Mouse (Mus musculus) ES-E14 (cell line): ENCODE measurements around the gene Zbtb20.

Source experiments
- CHD2 ChIP-seq: IDR thresholded peaks from 2 replicates; pipeline ENCODE4 v1.6.1; 2014; ENCODE audit warnings: mild to moderate bottlenecking, low read depth, low read length, inconsistent platforms
- HCFC1 ChIP-seq: IDR thresholded peaks from 2 replicates; pipeline ENCODE4 v1.6.1; 2012; ENCODE audit warnings: low read length, inconsistent platforms, borderline replicate concordance; ENCODE audit not compliant: insufficient read depth
- MAFK ChIP-seq: IDR thresholded peaks from 2 replicates; pipeline ENCODE4 v1.6.1; 2014; ENCODE audit warnings: mild to moderate bottlenecking, low read depth, low read length, inconsistent platforms; ENCODE audit not compliant: insufficient read depth
- ZC3H11A ChIP-seq: IDR thresholded peaks from 2 replicates; pipeline ENCODE4 v1.6.1; 2012; ENCODE audit warnings: low read depth, mild to moderate bottlenecking, inconsistent platforms, low read length, borderline replicate concordance
- ZNF384 ChIP-seq: IDR thresholded peaks from 2 replicates; pipeline ENCODE4 v1.6.1; 2012; ENCODE audit warnings: low read depth, low read length, inconsistent platforms

DNA sequence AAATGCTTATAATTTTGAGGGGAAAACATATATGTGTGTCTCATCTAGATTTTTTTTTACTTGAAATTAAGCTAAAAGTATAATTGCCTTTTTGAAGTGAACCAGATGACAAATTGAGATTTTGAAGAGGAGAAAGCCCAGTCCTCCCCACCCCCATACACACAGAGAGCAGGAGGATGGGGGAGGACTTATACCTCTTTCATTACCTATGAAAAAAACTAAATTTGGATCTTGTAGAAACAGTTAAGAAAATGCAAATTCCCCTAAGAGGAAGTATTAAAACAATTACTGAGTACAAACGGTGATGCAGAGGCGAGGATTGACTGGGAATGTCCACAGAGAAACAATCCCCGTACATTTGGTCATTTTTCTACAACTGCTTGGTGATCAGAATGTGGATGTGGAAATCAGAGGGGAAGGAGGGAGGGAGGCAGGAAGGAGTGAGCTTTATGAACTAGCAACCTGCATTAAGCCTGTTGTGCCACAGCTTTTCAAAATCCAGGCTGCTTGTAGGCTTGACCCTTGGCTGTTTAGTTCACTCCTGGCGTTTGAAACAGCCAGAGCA is 578.8 kb downstream of the Zbtb20 start:
- no peak for TF ChIP-seq HCFC1
- no peak for TF ChIP-seq MAFK
- TF ChIP-seq ZNF384, result no peak
- TF ChIP-seq ZC3H11A, result no peak
- TF ChIP-seq CHD2, result no peak
